Mouse (Mus musculus) skeletal muscle tissue, adult 2 months (tissue): ENCODE measurements around the gene Epha5.

Experiments
- DNase-seq: peaks from one replicate; pipeline ENCODE4 v3.0.0-alpha.2; 2012; ENCODE audit warnings: low read depth, low spot score

Epha5 gene

GRCm38 (mm10) chr5:84313619-84314018, 103.6 kb downstream of the Epha5 start:
- DNase-seq: no peak

GRCm38 (mm10) chr5:84298878-84299736, 118.1 kb downstream of the Epha5 start:
- DNase-seq: no peak

- DNase-seq: no peak
These were observed 127.7 kb downstream of the Epha5 start for GRCm38 (mm10) chr5:84289429-84289977.

GRCm38 (mm10) chr5:84281290-84282017, 135.7 kb downstream of the Epha5 start:
- DNase-seq: no peak

GRCm38 (mm10) chr5:84276996-84277395, 140.2 kb downstream of the Epha5 start:
- no peak for DNase-seq

- DNase-seq: no peak
These were observed 151.8 kb downstream of the Epha5 start for GRCm38 (mm10) chr5:84265407-84265806.

GRCm38 (mm10) chr5:84263999-84264398, 153.2 kb downstream of the Epha5 start:
- no peak for DNase-seq

GRCm38 (mm10) chr5:84229971-84230370, 187.2 kb downstream of the Epha5 start:
- DNase-seq: no peak

GRCm38 (mm10) chr5:84208609-84209008, 208.6 kb downstream of the Epha5 start:
- no peak for DNase-seq

GRCm38 (mm10) chr5:84193348-84193747, 223.8 kb downstream of the Epha5 start:
- DNase-seq: no peak

GRCm38 (mm10) chr5:84184189-84184588, 233.0 kb downstream of the Epha5 start:
- DNase-seq: no peak

- DNase-seq: no peak
These were observed 264.1 kb downstream of the Epha5 start for GRCm38 (mm10) chr5:84153095-84153494.

GRCm38 (mm10) chr5:84142138-84142537, 275.0 kb downstream of the Epha5 start:
- DNase-seq: no peak

GRCm38 (mm10) chr5:84095947-84096346, 321.2 kb downstream of the Epha5 start:
- DNase-seq: no peak

GRCm38 (mm10) chr5:84081321-84081720, 335.9 kb downstream of the Epha5 start:
- no peak for DNase-seq

- no peak for DNase-seq
These were observed 346.2 kb downstream of the Epha5 start for GRCm38 (mm10) chr5:84070976-84071375.

GRCm38 (mm10) chr5:84053880-84054279, 363.3 kb downstream of the Epha5 start:
- no peak for DNase-seq

GRCm38 (mm10) chr5:84037250-84037963, 379.8 kb downstream of the Epha5 start:
- no peak for DNase-seq
